8 mouse cellular contexts compared by ENCODE assay signal in the genomic region with DNA sequence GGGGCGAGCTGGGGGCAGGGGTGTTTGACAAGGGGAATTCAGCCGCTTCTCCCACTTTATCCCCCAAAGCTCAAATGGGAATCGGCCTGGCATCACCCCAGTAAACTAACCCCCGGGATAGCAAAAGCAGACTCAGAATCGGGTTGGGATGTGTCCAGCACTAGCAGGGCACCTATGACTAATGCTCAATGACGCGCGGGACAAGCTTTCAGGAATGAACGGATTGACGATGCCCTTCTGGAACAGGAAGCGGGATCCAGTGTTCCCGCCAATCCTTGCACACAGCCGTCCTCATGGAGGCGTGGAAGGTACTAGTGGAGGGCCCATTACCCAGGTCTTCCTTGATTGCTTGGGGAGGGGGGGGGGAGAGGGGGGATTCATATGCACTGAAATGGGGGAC. TPM values are rescaled to one million over a fixed set of nuclear protein-coding genes. Genes with fewer than 3 reads are reported as not detected.
DNase-seq lines count a peak whose midpoint lies in the region; ATAC-seq and TF ChIP-seq lines count a peak whose summit lies in the region.

No protein-coding gene starts in this region.

- no peak for ATAC-seq in kidney, embryonic 15.5 days (replicated peaks; ENCODE audit: low FRiP score)

- TF ChIP-seq EP300 in heart, adult 2 months (IDR thresholded peaks at IDR 0.05; ENCODE audit: insufficient read depth, low read depth, low read length), result no peak

- H3K79me2 ChIP-seq in heart, adult 2 months (replicated peaks; ENCODE audit: control insufficient read depth, insufficient read depth, low read length), result peaks cover 2% of the 10 kb centered on the region; the same call in 1 of the 2 replicates

- TF ChIP-seq POLR2A in testis, adult 2 months (IDR thresholded peaks at IDR 0.05; ENCODE audit: control insufficient read depth, low read depth, low read length), result no peak
- no peak for TF ChIP-seq POLR2A in heart, adult 2 months (IDR thresholded peaks at IDR 0.05; ENCODE audit: insufficient read depth, low read depth, low read length)

- peak overlapping the region; percentile 20; the same call in 1 of the 2 replicates for H3K4me3 ChIP-seq in testis, adult 2 months (ENCODE audit: control insufficient read depth, low read depth, low read length)
- peak overlapping the region; percentile 85 for H3K4me3 ChIP-seq in heart, adult 2 months
- peak overlapping the region; percentile 75 for H3K4me3 ChIP-seq in kidney, embryonic 15.5 days (replicated peaks)

- H3K9me3 ChIP-seq in kidney, embryonic 15.5 days (replicated peaks), result no peaks in the 10 kb centered on the region

- 9% methylated on average over 14 of the region's 14 CpGs for WGBS in heart, adult 2 months
- WGBS in kidney, embryonic 15.5 days, result 3% methylated on average over 14 of the region's 14 CpGs

- H3K27ac ChIP-seq in testis, adult 2 months (ENCODE audit: control insufficient read depth, insufficient read depth, low read depth, low read length), result no peak overlapping the region
- no peak overlapping the region for H3K27ac ChIP-seq in heart, adult 2 months
- H3K27ac ChIP-seq in kidney, embryonic 15.5 days, result peak overlapping the region; percentile 93

- H3K4me1 ChIP-seq in testis, adult 2 months (ENCODE audit: control insufficient read depth, insufficient read depth, low read length), result peaks cover 6% of the 10 kb centered on the region
- H3K4me1 ChIP-seq in heart, adult 2 months (ENCODE audit: control insufficient read depth, insufficient read depth, low read length), result peaks cover 2% of the 10 kb centered on the region
- H3K4me1 ChIP-seq in kidney, embryonic 15.5 days, result peaks cover 31% of the 10 kb centered on the region

- peak overlapping the region; percentile 83 for H3K4me2 ChIP-seq in kidney, embryonic 15.5 days

- no peaks in the 10 kb centered on the region for H3K27me3 ChIP-seq in testis, adult 2 months (ENCODE audit: control insufficient read depth, insufficient read depth, low read length)
- H3K27me3 ChIP-seq in heart, adult 2 months (ENCODE audit: control insufficient read depth, insufficient read depth, low read length), result no peaks in the 10 kb centered on the region
- H3K27me3 ChIP-seq in kidney, embryonic 15.5 days, result no peaks in the 10 kb centered on the region

- no peak for DNase-seq in testis, postnatal 10 days (ENCODE audit: low spot score)
- DNase-seq in cerebellum, adult 11-12 months, result peak; percentile 61
- peak in 1 of 2 experiments; percentile 26 for DNase-seq in heart, adult 2 months
- peak; percentile 35 for DNase-seq in lung, postnatal 14 days
- no peak for DNase-seq in B cell, adult 2 months
- no peak for DNase-seq in frontal cortex, postnatal 25 days (ENCODE audit: low spot score in 2 of 2)

- no peaks in the 10 kb centered on the region for H3K36me3 ChIP-seq in testis, adult 2 months (ENCODE audit: control insufficient read depth, insufficient read depth, low read length)
- no peaks in the 10 kb centered on the region for H3K36me3 ChIP-seq in heart, adult 2 months (ENCODE audit: control insufficient read depth, insufficient read depth, low read length)
- H3K36me3 ChIP-seq in kidney, embryonic 15.5 days, result peaks cover 17% of the 10 kb centered on the region

- intact Hi-C loops in heart, adult 2 months (cut with DNase I), result no loop called here

- H3K9ac ChIP-seq in heart, adult 2 months (ENCODE audit: low read depth, low read length), result peak overlapping the region; percentile 81
- H3K9ac ChIP-seq in kidney, embryonic 15.5 days, result peak overlapping the region; percentile 81

- TF ChIP-seq CTCF in testis, adult 2 months (IDR thresholded peaks at IDR 0.05; ENCODE audit: control insufficient read depth, insufficient read depth, insufficient replicate concordance, low read depth, low read length), result no peak
- no peak for TF ChIP-seq CTCF in heart, adult 2 months (IDR thresholded peaks at IDR 0.05)

RNA-seq across cellular contexts. Expression of a gene that starts 8.2 kb away (rescaled TPM):
- polyA plus RNA-seq in testis, adult 2 months (2012; rRNA removed), result 15.4 and 18.3 TPM in 2 replicates
- 10 to 100 TPM; 11.1 to 11.6 TPM for total RNA-seq in heart, adult 2 months (2021)
- polyA plus RNA-seq in heart, adult 2 months (2012; rRNA removed), result 9.1 and 11.7 TPM in 2 replicates
- 96.9 and 108 TPM in 2 replicates for polyA plus RNA-seq in kidney, embryonic 15.5 days (2015; fragmentation: Nextera tagmentation; extraction: Ambion mirVana)

RNA-seq across cellular contexts. Expression of a gene that starts 25.1 kb away (rescaled TPM):
- 0.70 and 0.87 TPM in 2 replicates for polyA plus RNA-seq in testis, adult 2 months (2012; rRNA removed)
- 1 to 10 TPM; 2.8 to 3.2 TPM for total RNA-seq in heart, adult 2 months (2021)
- 4.2 and 6.1 TPM in 2 replicates for polyA plus RNA-seq in heart, adult 2 months (2012; rRNA removed)
- polyA plus RNA-seq in kidney, embryonic 15.5 days (2015; fragmentation: Nextera tagmentation; extraction: Ambion mirVana), result 29.8 and 32.7 TPM in 2 replicates

RNA-seq across cellular contexts. Expression of a gene that starts 51.1 kb away (rescaled TPM):
- 45.1 and 51.5 TPM in 2 replicates for polyA plus RNA-seq in testis, adult 2 months (2012; rRNA removed)
- 100 to 1,000 TPM; 124 to 130 TPM for total RNA-seq in heart, adult 2 months (2021)
- polyA plus RNA-seq in heart, adult 2 months (2012; rRNA removed), result 173 and 226 TPM in 2 replicates
- 140 and 143 TPM in 2 replicates for polyA plus RNA-seq in kidney, embryonic 15.5 days (2015; fragmentation: Nextera tagmentation; extraction: Ambion mirVana)

RNA-seq across cellular contexts. Expression of a gene that starts 53.0 kb away (rescaled TPM):
- 223 and 282 TPM in 2 replicates for polyA plus RNA-seq in testis, adult 2 months (2012; rRNA removed)
- total RNA-seq in heart, adult 2 months (2021), result 100 to 1,000 TPM; 101 to 113 TPM
- polyA plus RNA-seq in heart, adult 2 months (2012; rRNA removed), result 69.6 and 69.9 TPM in 2 replicates
- polyA plus RNA-seq in kidney, embryonic 15.5 days (2015; fragmentation: Nextera tagmentation; extraction: Ambion mirVana), result 319 and 321 TPM in 2 replicates

Comparison
In these comparisons a context has a peak if more than half of its experiments do, and no peak if none do; other contexts are left out.
1. H3K4me3 ChIP-seq: peak in every context shown above with its lines; median percentile 85 in heart, adult 2 months; 75 in kidney, embryonic 15.5 days; 20 in testis, adult 2 months.
2. DNase-seq: peak in cerebellum, adult 11-12 months (single experiment) and lung, postnatal 14 days (single experiment); none in testis, postnatal 10 days (single experiment), B cell, adult 2 months (0 of 2) and frontal cortex, postnatal 25 days (0 of 2).